Mouse (Mus musculus): ENCODE data around the gene Derl3. TPM values are rescaled to one million over a fixed set of nuclear protein-coding genes. Genes with fewer than 3 reads are reported as not detected.

Gene Derl3
- polyA plus RNA-seq, 2 experiments, result 3.0 to 6.7 TPM

GRCm38 (mm10) chr10:75898039-75898564 lies 4.9 kb downstream of the Derl3 start:
- no peak overlapping the region for H3K4me2 ChIP-seq (replicated peaks; ENCODE audit: low read depth, low read length, severe bottlenecking)
- no peak overlapping the region for H3K9ac ChIP-seq (ENCODE audit: low read depth, low read length, severe bottlenecking)
- no peak for TF ChIP-seq POLR2A (IDR thresholded peaks at IDR 0.05; ENCODE audit: borderline replicate concordance, extremely low read depth, insufficient read depth, insufficient read length)
- H3K9me3 ChIP-seq (ENCODE audit: control insufficient read depth, low read length), result no peaks in the 10 kb centered on the region
- H3K36me3 ChIP-seq (ENCODE audit: control insufficient read depth, insufficient read depth, low read length), result peaks cover 69% of the 10 kb centered on the region
- 71% methylated on average over 6 of the region's 6 CpGs for WGBS
- no peaks in the 10 kb centered on the region for H3K27me3 ChIP-seq (ENCODE audit: control insufficient read depth, insufficient read depth, low read length)
- peaks cover 5% of the 10 kb centered on the region; the same call in 1 of the 2 replicates for H3K4me1 ChIP-seq (ENCODE audit: control insufficient read depth, insufficient read depth, low read length)
- H3K4me3 ChIP-seq (replicated peaks; ENCODE audit: low read length), result no peak overlapping the region
- DNase-seq (ENCODE audit: low spot score), result no peak
- no peak overlapping the region for H3K27ac ChIP-seq (replicated peaks; ENCODE audit: low read depth, low read length)
- no peak for ATAC-seq (ENCODE audit: low FRiP score, low read depth)

DNA sequence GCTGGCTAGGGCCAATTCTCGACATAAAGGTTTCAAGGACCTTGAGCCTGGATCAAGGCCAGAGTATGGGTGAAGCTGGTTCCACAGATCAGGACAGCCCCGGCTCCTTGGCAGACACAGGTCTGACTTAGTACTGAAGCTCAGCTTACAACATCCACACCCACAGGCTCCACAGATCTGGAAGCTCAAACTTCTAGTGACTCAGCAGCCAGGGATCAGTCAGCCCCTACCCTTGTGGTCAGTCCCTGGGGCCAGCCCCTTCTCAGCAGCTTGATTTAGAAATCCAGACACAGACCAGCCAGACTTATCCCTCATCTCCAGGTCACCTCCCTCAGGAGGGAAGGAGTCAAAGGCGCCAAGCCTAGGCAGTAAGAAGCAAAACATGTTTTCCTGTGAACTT lies 5.6 kb downstream of the Derl3 start:
- WGBS, result 83% methylated on average over 3 of the region's 3 CpGs
- H3K27ac ChIP-seq (replicated peaks; ENCODE audit: low read depth, low read length), result no peak overlapping the region

GRCm38 (mm10) chr10:75904391-75904790 lies 11.2 kb downstream of the Derl3 start:
- H3K4me2 ChIP-seq (replicated peaks; ENCODE audit: low read depth, low read length, severe bottlenecking), result no peak overlapping the region
- WGBS, result 90% methylated on average over 5 of the region's 5 CpGs
- H3K27ac ChIP-seq (replicated peaks; ENCODE audit: low read depth, low read length), result no peak overlapping the region
- no peak overlapping the region for H3K4me3 ChIP-seq (replicated peaks; ENCODE audit: low read length)
- DNase-seq (ENCODE audit: low spot score) (no peak), ATAC-seq (ENCODE audit: low FRiP score, low read depth) (no peak)
- no peaks in the 10 kb centered on the region for H3K4me1 ChIP-seq (ENCODE audit: control insufficient read depth, insufficient read depth, low read length)
- no peak for TF ChIP-seq POLR2A (IDR thresholded peaks at IDR 0.05; ENCODE audit: borderline replicate concordance, extremely low read depth, insufficient read depth, insufficient read length)
- no peaks in the 10 kb centered on the region for H3K27me3 ChIP-seq (ENCODE audit: control insufficient read depth, insufficient read depth, low read length)
- no peaks in the 10 kb centered on the region for H3K9me3 ChIP-seq (ENCODE audit: control insufficient read depth, low read length)
- H3K9ac ChIP-seq (ENCODE audit: low read depth, low read length, severe bottlenecking), result no peak overlapping the region
- H3K36me3 ChIP-seq (ENCODE audit: control insufficient read depth, insufficient read depth, low read length), result peaks cover 88% of the 10 kb centered on the region

More for the DNA sequence above, 5.6 kb downstream of the Derl3 start:
- Histone ChIP-seq H3K9ac (ENCODE audit: low read depth, low read length, severe bottlenecking) (no peak overlapping the region), H3K36me3 (ENCODE audit: control insufficient read depth, insufficient read depth, low read length) (peaks cover 76% of the 10 kb centered on the region), H3K4me1 (ENCODE audit: control insufficient read depth, insufficient read depth, low read length) (no peaks in the 10 kb centered on the region), H3K4me3 (replicated peaks; ENCODE audit: low read length) (no peak overlapping the region), H3K9me3 (ENCODE audit: control insufficient read depth, low read length) (no peaks in the 10 kb centered on the region), H3K27me3 (ENCODE audit: control insufficient read depth, insufficient read depth, low read length) (no peaks in the 10 kb centered on the region), H3K4me2 (replicated peaks; ENCODE audit: low read depth, low read length, severe bottlenecking) (no peak overlapping the region)
- TF ChIP-seq POLR2A (IDR thresholded peaks at IDR 0.05; ENCODE audit: borderline replicate concordance, extremely low read depth, insufficient read depth, insufficient read length), result no peak
- DNase-seq (ENCODE audit: low spot score) (no peak), ATAC-seq (ENCODE audit: low FRiP score, low read depth) (no peak)

DNA sequence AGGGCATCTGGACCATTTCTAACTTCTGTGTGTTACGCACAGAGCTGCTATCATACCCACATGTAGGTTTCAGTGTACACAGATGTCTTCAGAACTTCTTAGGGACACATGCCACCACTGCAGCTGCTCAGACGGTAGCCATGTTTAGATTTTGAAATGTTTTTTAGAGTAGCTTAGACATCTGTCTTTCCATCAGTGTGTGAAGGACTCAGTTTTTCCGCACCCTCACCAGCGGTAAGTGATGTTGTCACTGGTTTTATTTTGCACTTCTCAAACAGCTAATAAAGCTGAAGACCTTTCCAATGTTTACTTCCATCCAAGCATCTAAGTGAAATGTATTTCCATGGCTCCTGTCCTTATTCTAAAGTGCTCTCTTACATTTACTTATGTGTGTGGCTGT lies 13.7 kb downstream of the Derl3 start:
- H3K27me3 ChIP-seq (ENCODE audit: control insufficient read depth, insufficient read depth, low read length), result no peaks in the 10 kb centered on the region
- DNase-seq (ENCODE audit: low spot score) (no peak), ATAC-seq (ENCODE audit: low FRiP score, low read depth) (no peak)
- 89% methylated on average over 4 of the region's 4 CpGs for WGBS
- no peak for TF ChIP-seq POLR2A (IDR thresholded peaks at IDR 0.05; ENCODE audit: borderline replicate concordance, extremely low read depth, insufficient read depth, insufficient read length)
- H3K9ac ChIP-seq (ENCODE audit: low read depth, low read length, severe bottlenecking), result no peak overlapping the region
- no peaks in the 10 kb centered on the region for H3K9me3 ChIP-seq (ENCODE audit: control insufficient read depth, low read length)
- no peaks in the 10 kb centered on the region for H3K4me1 ChIP-seq (ENCODE audit: control insufficient read depth, insufficient read depth, low read length)
- no peak overlapping the region for H3K4me2 ChIP-seq (replicated peaks; ENCODE audit: low read depth, low read length, severe bottlenecking)
- H3K4me3 ChIP-seq (replicated peaks; ENCODE audit: low read length), result no peak overlapping the region
- no peak overlapping the region for H3K27ac ChIP-seq (replicated peaks; ENCODE audit: low read depth, low read length)
- peaks cover 92% of the 10 kb centered on the region for H3K36me3 ChIP-seq (ENCODE audit: control insufficient read depth, insufficient read depth, low read length)

DNA sequence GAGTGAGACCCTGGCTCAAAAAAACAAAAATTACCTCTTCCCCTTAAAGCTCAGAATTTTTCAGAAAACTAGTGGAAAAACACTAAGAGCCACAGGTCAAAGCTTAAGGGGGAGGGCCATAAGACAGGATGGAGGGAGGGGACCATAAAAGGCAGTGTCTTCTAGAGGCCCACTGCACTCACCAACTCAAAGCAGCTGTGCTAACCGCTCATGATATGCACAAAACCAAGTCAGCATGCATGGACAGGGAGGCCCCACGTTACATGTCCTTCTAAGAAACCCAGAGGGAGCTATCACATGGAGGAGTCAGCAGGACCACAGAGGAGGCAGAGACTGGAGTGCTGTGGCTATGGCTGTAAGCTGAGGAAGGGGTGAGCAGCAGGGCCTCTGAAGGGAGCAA lies 17.5 kb downstream of the Derl3 start:
- no peak overlapping the region for H3K4me3 ChIP-seq (replicated peaks; ENCODE audit: low read length)
- H3K4me2 ChIP-seq (replicated peaks; ENCODE audit: low read depth, low read length, severe bottlenecking), result no peak overlapping the region
- WGBS, result 65% methylated on average over 2 of the region's 2 CpGs

More for the DNA sequence above, 17.5 kb downstream of the Derl3 start:
- DNase-seq (ENCODE audit: low spot score), result no peak
- Histone ChIP-seq H3K36me3 (ENCODE audit: control insufficient read depth, insufficient read depth, low read length) (peaks cover 86% of the 10 kb centered on the region), H3K9me3 (ENCODE audit: control insufficient read depth, low read length) (no peaks in the 10 kb centered on the region), H3K27ac (replicated peaks; ENCODE audit: low read depth, low read length) (no peak overlapping the region), H3K9ac (ENCODE audit: low read depth, low read length, severe bottlenecking) (no peak overlapping the region), H3K27me3 (ENCODE audit: control insufficient read depth, insufficient read depth, low read length) (no peaks in the 10 kb centered on the region), H3K4me1 (ENCODE audit: control insufficient read depth, insufficient read depth, low read length) (no peaks in the 10 kb centered on the region)
- no peak for TF ChIP-seq POLR2A (IDR thresholded peaks at IDR 0.05; ENCODE audit: borderline replicate concordance, extremely low read depth, insufficient read depth, insufficient read length)
- ATAC-seq (ENCODE audit: low FRiP score, low read depth), result no peak
